Mouse (Mus musculus) hindbrain, embryonic 13.5 days (tissue): ENCODE data around the gene Cdcp2. TPM values are rescaled to one million over a fixed set of nuclear protein-coding genes. Genes with fewer than 3 reads are reported as not detected.

Source experiments
- ATAC-seq: fragments of 200-750 bp; cut with Nextera tagmentation; 2 replicates; pipeline ENCODE4 v1.8.0; 2017; ENCODE audit warnings: moderate TSS enrichment; ENCODE audit not compliant: low FRiP score
- H3K27ac ChIP-seq: fragments of 300-500 bp; sonication (generic); 2 replicates; pipeline ENCODE4 v1.5.1; 2015; ENCODE audit warnings: inconsistent platforms, mild to moderate bottlenecking, moderate library complexity
- H3K27me3 ChIP-seq: fragments of 300-500 bp; sonication (generic); 2 replicates; pipeline ENCODE4 v1.6.1; 2015; ENCODE audit warnings: mild to moderate bottlenecking, inconsistent platforms
- H3K36me3 ChIP-seq: fragments of 300-500 bp; sonication (generic); 2 replicates; pipeline ENCODE4 v1.6.1; 2015; ENCODE audit warnings: mild to moderate bottlenecking, inconsistent platforms
- H3K4me1 ChIP-seq: fragments of 300-500 bp; sonication (generic); replicated peaks from 2 replicates; pipeline ENCODE4 v1.6.1; 2015; ENCODE audit warnings: inconsistent platforms
- H3K4me2 ChIP-seq: fragments of 300-500 bp; sonication (generic); 2 replicates; pipeline ENCODE4 v1.6.1; 2015; ENCODE audit warnings: inconsistent platforms, mild to moderate bottlenecking, moderate library complexity
- H3K4me3 ChIP-seq: fragments of 300-500 bp; sonication (generic); 2 replicates; pipeline ENCODE4 v1.5.1; 2015; ENCODE audit warnings: mild to moderate bottlenecking, inconsistent platforms
- H3K9ac ChIP-seq: fragments of 300-500 bp; sonication (generic); 2 replicates; pipeline ENCODE4 v1.6.1; 2015; ENCODE audit warnings: mild to moderate bottlenecking, inconsistent platforms
- H3K9me3 ChIP-seq: fragments of 300-500 bp; sonication (generic); 2 replicates; pipeline ENCODE4 v1.6.1; 2016; ENCODE audit warnings: inconsistent platforms
- WGBS: fragments of 180-500 bp; shearing (Covaris S2); methylation state at CpG from one replicate; pipeline ENCODE4 v1.1.7; 2015; 5-methylcytosine and 5-hydroxymethylcytosine counted together
- polyA plus RNA-seq: library from polyadenylated mRNA; unstranded; fragments of >200 nt; fragmentation: Nextera tagmentation; extraction: Ambion mirVana; gene quantifications from 2 replicates; pipeline ENCODE4 v1.2.1, GENCODE M21; 2015

Cdcp2 gene
- polyA plus RNA-seq, 1 experiment from 2014 or later: 0.06 TPM

DNA sequence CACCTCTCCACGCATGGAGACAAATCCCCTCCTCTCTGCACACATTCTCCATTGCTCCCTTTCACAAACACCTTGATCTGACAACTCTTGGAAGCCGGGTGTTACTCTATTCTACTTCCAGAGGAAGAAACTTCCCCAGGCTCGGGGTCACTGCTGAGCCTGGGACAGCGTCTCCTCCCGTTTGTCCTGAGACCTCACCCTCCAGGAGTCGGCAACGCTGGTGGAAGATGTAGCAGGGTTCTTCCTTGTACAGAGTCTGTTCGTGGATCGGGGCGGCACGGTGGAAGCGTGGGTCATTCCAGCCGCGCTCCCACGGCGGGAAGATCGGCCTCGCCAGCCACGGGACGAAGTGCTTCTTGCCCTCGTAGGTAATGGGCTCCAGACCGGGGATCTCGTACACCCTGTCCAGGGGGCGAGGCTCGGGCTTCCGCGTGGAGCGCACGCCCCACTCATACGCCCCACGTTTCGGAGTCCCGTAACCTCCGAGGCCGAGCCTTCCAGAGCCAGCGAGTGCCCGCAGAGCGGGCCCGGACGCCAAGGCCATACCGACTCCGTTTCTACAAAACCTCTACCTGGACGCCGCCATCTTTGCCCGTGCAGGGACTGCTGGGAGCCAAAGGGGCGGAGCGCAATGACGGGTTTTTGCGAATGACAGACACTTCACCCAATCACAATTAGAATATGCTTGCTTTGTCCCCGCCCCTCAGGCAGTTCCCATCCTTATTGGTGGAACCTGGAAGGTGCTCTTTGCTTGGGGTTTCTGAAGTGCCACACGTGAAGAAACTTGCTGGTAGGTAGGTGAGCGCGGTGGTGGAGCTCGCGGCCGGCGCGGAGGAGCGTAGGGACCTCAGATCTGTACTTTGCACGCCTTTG, 30.2 kb upstream of the Cdcp2 start, which contains the start of the genes Mrpl37 and Cyb5rl:
Gene Mrpl37, minus strand, starts transcription at position 617 of the 873 bp plus-strand sequence.
Gene Cyb5rl, plus strand, starts transcription at position 737 of the 873 bp plus-strand sequence.
- H3K4me3 ChIP-seq: peak within 1 kb of the TSS; percentile 89
- under 1% methylated on average over 60 of the region's 60 CpGs for WGBS
- peak within 1 kb of the TSS; percentile 58 for H3K27ac ChIP-seq
- peak within 1 kb of the TSS; percentile 95 for H3K4me2 ChIP-seq
- H3K9ac ChIP-seq: peak within 1 kb of the TSS; percentile 86
- H3K27me3 ChIP-seq: peaks cover 6% of the 10 kb centered on the region; the same call in 1 of the 2 replicates
- peaks cover 21% of the 10 kb centered on the region for H3K4me1 ChIP-seq
- no peaks in the 10 kb centered on the region for H3K9me3 ChIP-seq
- H3K36me3 ChIP-seq: peaks cover 31% of the 10 kb centered on the region
- peak; percentile 99 for ATAC-seq

DNA sequence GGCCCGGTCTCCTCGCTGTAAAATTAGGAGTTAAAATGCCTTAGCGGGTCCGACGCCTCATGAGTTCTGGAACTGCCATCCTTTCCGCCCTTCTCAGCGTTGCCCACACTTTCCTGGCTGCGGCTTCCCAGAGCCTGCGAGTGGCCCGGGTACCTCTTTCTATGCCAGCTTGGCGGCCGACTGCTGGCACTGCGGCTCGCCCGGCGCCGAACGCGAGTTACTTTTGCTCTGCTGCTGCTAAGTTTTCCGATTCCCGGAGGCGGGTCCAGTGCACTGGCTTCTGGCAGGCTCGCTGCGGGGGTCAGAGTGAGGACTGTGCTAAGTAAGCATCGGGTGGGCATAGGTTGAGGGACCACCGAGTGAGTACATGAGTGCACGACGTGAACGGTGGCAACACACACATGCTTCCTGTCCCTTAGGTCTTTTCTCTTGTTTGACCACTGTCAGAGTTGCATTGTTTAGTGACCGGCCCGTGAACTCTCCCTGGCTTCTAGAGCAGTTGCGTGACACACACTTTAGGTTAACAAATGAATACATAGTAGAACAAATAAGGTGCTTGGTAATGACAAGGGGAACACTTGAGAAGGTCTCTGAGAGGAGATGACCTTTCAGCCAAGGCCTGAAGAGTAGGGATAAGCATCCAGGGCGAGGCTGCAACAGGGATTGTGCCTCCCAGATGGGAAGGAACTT, 29.4 kb upstream of the Cdcp2 start:
- Histone ChIP-seq H3K4me3 (peak overlapping the region; percentile 89), H3K27ac (peak overlapping the region; percentile 35; the same call in 1 of the 2 replicates), H3K9ac (peak overlapping the region; percentile 86), H3K4me2 (peak overlapping the region; percentile 95), H3K4me1 (peaks cover 21% of the 10 kb centered on the region), H3K27me3 (peaks cover 6% of the 10 kb centered on the region; the same call in 1 of the 2 replicates), H3K36me3 (peaks cover 23% of the 10 kb centered on the region), H3K9me3 (no peaks in the 10 kb centered on the region)
- 0 out of 2 replicates have a peak, but pooled peaks have one; percentile 19 for ATAC-seq
- WGBS: 2% methylated on average over 33 of the region's 33 CpGs

DNA sequence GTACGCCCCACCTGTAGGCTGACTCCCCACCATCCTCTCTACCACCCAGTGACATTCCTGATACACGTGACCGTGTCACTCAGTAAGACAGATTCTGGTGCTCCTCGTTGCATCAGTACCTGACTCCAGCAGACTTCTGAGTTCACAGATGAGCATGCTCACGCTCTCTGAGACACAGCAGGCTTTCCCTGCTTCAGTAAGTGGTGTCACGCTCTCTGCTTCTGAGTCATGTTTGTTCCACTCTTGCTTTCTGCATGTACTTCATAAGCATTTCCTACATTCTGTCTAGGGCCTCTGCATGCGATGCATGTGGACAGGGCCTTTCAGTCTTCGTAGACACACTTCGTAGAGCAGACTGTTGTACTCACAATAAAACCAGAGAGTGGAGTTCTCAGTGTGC, 24.3 kb upstream of the Cdcp2 start:
- WGBS: 83% methylated on average over 9 of the region's 9 CpGs
- ATAC-seq: no peak
- H3K9ac ChIP-seq: 0 out of 2 replicates have a peak overlapping the region, but pooled peaks have one; percentile 3
- peaks cover 4% of the 10 kb centered on the region for H3K4me1 ChIP-seq
- peaks cover 6% of the 10 kb centered on the region; the same call in 1 of the 2 replicates for H3K27me3 ChIP-seq
- H3K4me3 ChIP-seq: no peak overlapping the region
- H3K36me3 ChIP-seq: no peaks in the 10 kb centered on the region
- H3K27ac ChIP-seq: no peak overlapping the region
- no peaks in the 10 kb centered on the region for H3K9me3 ChIP-seq
- no peak overlapping the region for H3K4me2 ChIP-seq

DNA sequence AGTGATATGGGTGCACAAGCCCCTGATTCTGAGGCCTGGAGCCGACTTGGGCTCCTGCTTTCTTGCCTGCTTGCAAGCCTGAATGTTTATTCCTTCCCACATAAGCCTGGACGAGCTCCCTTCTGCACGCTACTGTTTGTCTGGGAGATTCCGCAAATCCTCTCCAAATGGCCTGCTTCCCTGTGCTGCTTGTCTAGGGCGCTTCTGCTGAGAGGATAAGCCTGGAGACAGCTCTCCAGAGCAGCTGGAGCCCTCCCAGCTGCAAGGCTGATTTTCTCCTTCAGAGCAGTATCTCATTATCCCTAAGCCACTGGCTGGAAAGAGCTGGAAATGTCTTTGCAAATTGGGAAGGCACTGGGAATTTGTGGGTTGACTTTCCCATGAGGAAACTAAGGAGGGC, 21.2 kb upstream of the Cdcp2 start:
- H3K36me3 ChIP-seq: no peaks in the 10 kb centered on the region
- no peak overlapping the region for H3K27ac ChIP-seq
- no peak for ATAC-seq
- no peak overlapping the region for H3K9ac ChIP-seq
- H3K9me3 ChIP-seq: no peaks in the 10 kb centered on the region
- H3K4me2 ChIP-seq: no peak overlapping the region
- H3K4me3 ChIP-seq: no peak overlapping the region
- 86% methylated on average over 5 of the region's 5 CpGs for WGBS
- H3K4me1 ChIP-seq: no peaks in the 10 kb centered on the region; the same call in 1 of the 2 replicates
- no peaks in the 10 kb centered on the region for H3K27me3 ChIP-seq

DNA sequence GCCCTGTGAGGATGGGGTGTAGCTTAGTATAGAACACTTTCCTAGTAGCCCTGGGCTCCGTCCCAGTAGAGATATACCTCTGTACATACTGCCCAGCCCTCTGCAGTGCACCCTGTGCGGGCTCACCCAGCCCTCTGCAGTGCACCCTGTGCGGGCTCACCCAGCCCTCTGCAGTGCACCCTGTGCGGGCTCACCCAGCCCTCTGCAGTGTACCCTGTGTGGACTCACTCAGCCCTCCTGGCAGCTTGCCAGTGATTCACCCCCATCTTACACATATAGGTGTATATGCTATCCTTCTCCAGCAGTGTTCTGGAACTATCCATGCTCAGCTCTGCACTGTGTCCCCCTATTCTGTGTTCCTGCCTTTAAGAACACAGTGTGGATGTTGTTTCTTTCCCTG, 17.8 kb upstream of the Cdcp2 start:
- Histone ChIP-seq H3K36me3 (no peaks in the 10 kb centered on the region), H3K4me2 (no peak overlapping the region), H3K9me3 (no peaks in the 10 kb centered on the region), H3K27me3 (no peaks in the 10 kb centered on the region), H3K4me1 (peaks cover 16% of the 10 kb centered on the region), H3K27ac (no peak overlapping the region), H3K4me3 (no peak overlapping the region), H3K9ac (no peak overlapping the region)
- 90% methylated on average over 4 of the region's 4 CpGs for WGBS
- 0 out of 2 replicates have a peak, but pooled peaks have one; percentile 43 for ATAC-seq

DNA sequence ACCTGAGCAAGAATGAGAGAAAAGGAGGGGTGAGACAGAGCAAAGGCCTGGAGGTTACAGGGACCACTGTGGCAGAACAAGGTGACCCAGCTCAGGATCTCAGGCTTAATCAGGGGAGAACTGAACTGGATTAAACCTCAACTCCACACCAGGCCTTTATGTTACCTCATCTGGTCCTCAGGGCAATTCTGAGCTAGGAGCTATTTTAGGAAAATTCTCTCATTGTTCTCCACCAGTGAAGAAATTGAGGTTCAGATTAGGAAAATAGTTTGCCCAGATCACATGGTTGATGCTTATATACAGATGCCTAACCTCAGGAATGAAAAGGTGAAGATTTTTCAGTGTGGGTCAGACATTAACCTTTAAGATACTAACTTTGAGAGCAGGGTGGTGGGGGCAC, 17.0 kb upstream of the Cdcp2 start:
- Histone ChIP-seq H3K27me3 (no peaks in the 10 kb centered on the region), H3K4me3 (no peak overlapping the region), H3K4me2 (no peak overlapping the region), H3K4me1 (peaks cover 25% of the 10 kb centered on the region), H3K9me3 (no peaks in the 10 kb centered on the region), H3K36me3 (no peaks in the 10 kb centered on the region), H3K9ac (no peak overlapping the region), H3K27ac (no peak overlapping the region)
- ATAC-seq: no peak

DNA sequence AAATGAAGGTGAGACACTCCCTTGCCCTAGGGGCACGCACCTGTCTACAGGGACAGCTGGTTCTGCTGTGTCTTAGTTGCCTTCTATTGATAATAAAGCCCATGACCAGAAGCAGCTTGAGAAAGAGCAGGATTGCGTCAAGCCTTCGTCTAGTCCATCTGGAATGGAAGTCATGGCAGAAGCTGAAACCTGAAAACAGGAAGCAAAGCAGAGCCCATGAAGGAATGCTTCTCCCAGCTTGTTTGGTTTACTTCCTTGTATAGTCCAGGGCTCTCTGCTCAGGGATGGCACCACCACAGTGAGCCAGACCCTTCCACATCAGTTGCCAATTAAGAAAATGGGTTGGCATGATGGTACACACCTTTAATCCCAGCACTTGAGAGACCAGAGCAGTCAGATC, 14.5 kb upstream of the Cdcp2 start:
- Histone ChIP-seq H3K27ac (no peak overlapping the region), H3K9me3 (no peaks in the 10 kb centered on the region)
- WGBS: 91% methylated on average over 3 of the region's 3 CpGs

DNA sequence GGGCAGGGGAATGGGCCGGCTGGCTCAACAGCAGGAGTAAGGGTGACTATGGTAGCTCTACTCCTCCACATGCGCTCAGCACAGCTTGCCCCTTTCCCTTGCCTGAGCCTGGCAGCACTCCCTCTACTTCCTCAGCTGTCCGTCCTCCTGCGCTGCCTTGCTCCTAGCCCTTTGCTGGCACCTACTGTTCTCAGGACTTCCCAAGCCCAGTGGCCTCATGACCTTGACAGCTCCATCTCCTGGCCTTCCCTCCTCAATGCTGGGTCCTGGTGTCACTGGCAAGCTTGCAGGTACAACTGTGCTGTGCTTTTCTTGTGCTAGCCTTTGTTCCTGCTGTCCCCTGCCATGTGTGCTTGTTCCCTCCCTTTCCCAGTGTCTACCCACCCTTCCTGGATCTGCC, 13.6 kb upstream of the Cdcp2 start:
- no peak overlapping the region for H3K9ac ChIP-seq
- no peaks in the 10 kb centered on the region for H3K27me3 ChIP-seq
- H3K36me3 ChIP-seq: no peaks in the 10 kb centered on the region
- no peaks in the 10 kb centered on the region for H3K9me3 ChIP-seq
- H3K4me3 ChIP-seq: no peak overlapping the region
- H3K27ac ChIP-seq: peak overlapping the region; percentile 83
- ATAC-seq: no peak
- 87% methylated on average over 4 of the region's 4 CpGs for WGBS
- peaks cover 34% of the 10 kb centered on the region for H3K4me1 ChIP-seq
- no peak overlapping the region for H3K4me2 ChIP-seq

More for the DNA sequence above, 14.5 kb upstream of the Cdcp2 start:
- H3K4me3 ChIP-seq: no peak overlapping the region
- no peak overlapping the region for H3K9ac ChIP-seq
- no peak for ATAC-seq
- H3K4me2 ChIP-seq: no peak overlapping the region
- no peaks in the 10 kb centered on the region for H3K27me3 ChIP-seq
- H3K36me3 ChIP-seq: no peaks in the 10 kb centered on the region
- peaks cover 34% of the 10 kb centered on the region for H3K4me1 ChIP-seq

DNA sequence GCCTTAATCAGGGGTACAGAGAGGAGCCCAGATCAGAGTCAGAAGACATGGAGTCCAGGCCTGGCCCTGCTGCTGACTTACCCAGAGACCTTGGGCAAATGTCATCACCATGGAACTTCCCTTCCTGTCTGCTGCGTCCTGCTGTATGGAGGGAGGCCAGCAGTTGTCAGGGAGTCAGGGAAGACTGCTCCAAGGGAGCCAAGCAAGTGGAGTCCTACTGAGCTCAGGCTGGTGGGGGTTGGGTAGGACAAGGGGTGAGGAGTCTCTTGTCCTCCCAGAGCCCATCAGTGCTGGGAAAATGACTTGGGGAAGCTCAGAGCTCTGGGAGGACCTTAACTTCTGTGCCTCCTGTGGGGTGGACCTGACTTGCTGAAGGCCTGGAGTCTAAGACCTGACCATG, 12.3 kb upstream of the Cdcp2 start:
- Histone ChIP-seq H3K9me3 (no peaks in the 10 kb centered on the region), H3K36me3 (no peaks in the 10 kb centered on the region), H3K4me2 (no peak overlapping the region; the same call in 1 of the 2 replicates), H3K4me1 (peaks cover 34% of the 10 kb centered on the region), H3K27me3 (no peaks in the 10 kb centered on the region), H3K4me3 (no peak overlapping the region), H3K9ac (no peak overlapping the region), H3K27ac (peak overlapping the region; percentile 83)
- peak; percentile 78 for ATAC-seq
- 14% methylated on average over 1 of the region's 1 CpGs for WGBS

DNA sequence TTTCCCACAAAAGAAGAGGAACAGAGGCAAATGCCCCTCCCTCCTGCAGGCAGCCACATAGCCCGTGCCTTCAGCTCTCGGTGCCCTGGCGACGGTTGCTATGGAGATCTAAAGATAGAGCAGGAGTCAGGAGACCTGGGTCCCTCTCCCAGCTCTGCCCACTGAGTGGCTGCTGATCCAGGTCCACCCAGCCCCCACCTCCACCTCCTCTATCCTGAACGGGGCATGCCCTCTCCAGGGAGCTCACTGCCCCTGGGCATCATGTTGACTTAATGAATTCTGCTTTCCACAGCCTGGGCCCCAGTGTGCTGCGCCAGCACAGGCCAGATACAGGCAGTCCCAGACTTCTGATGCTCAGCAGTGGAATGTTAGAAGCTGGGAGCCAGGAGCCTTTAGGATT, 11.8 kb upstream of the Cdcp2 start:
- no peak overlapping the region for H3K4me2 ChIP-seq
- no peaks in the 10 kb centered on the region for H3K9me3 ChIP-seq
- peak overlapping the region; percentile 83 for H3K27ac ChIP-seq
- no peaks in the 10 kb centered on the region for H3K27me3 ChIP-seq
- peak; percentile 92 for ATAC-seq
- no peak overlapping the region for H3K9ac ChIP-seq
- H3K36me3 ChIP-seq: no peaks in the 10 kb centered on the region
- peaks cover 34% of the 10 kb centered on the region for H3K4me1 ChIP-seq
- H3K4me3 ChIP-seq: no peak overlapping the region
- WGBS: 12% methylated on average over 6 of the region's 6 CpGs

DNA sequence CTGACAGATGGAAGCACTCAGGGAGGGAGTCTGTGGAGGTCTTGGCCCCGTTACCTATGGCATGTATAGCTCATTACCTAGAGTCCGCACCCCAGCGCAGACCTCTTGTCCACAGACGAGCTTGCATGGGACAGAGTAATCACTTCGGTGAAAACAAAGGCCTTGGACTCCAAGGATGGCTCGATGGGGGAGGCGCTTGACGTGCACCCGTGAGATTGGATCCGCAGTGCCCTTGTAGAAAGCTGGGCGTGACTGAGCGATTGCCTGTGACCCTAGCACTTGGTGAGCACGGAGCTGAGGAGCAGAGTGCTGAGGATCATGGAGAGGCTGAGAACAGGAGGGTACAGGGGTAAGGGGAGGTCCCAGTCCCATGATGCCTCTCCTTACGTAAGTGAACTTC, 5.0 kb upstream of the Cdcp2 start:
- 86% methylated on average over 14 of the region's 14 CpGs for WGBS
- H3K4me3 ChIP-seq: no peak overlapping the region
- H3K36me3 ChIP-seq: no peaks in the 10 kb centered on the region
- 0 out of 2 replicates have a peak, but pooled peaks cover 3% of the 10 kb centered on the region for H3K27me3 ChIP-seq
- no peak overlapping the region for H3K4me2 ChIP-seq
- H3K4me1 ChIP-seq: peaks cover 26% of the 10 kb centered on the region
- no peaks in the 10 kb centered on the region for H3K9me3 ChIP-seq
- no peak overlapping the region for H3K27ac ChIP-seq
- H3K9ac ChIP-seq: no peak overlapping the region
- no peak for ATAC-seq

DNA sequence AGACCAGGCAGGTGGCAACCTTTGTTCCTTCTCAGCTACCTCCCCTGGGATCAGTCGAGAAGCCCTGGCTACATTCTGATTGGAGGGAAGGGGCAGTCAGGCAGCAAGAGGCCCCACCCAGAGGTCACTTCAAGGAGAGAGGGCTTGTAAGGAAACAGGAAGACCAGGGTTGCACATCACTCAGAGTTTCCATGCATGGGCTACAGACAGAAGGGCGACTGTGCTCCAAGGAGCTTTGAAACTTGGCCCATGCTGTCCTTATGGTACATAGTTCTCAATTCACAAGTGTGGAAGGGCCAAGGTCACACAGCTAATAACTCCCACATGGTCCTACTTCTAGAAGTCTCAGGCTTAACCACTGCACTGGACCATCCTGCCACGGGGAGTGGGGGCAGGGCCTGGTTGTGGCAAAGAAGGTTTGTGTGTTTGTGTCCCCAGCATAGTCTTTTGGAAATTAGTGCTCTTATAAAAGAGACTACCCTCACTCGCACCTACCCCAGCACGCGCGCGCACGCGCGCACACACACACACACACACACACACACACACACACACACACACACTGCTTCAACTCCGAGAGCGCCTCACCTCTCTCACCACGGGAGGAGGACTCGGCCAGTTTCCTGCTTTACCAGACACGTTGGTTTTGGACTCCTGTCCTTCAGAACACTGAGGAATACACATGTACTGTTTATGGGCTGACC, 2.1 kb upstream of the Cdcp2 start:
- no peak overlapping the region for H3K4me3 ChIP-seq
- peaks cover 44% of the 10 kb centered on the region for H3K4me1 ChIP-seq
- no peak overlapping the region for H3K4me2 ChIP-seq
- ATAC-seq: no peak
- H3K9ac ChIP-seq: no peak overlapping the region; the same call in 1 of the 2 replicates
- WGBS: 81% methylated on average over 16 of the region's 16 CpGs
- no peaks in the 10 kb centered on the region for H3K9me3 ChIP-seq
- H3K27me3 ChIP-seq: 0 out of 2 replicates have a peak, but pooled peaks cover 3% of the 10 kb centered on the region
- no peak overlapping the region for H3K27ac ChIP-seq
- H3K36me3 ChIP-seq: no peaks in the 10 kb centered on the region
